Mouse (Mus musculus): ENCODE measurements around the gene Trim62. TPM values are rescaled to one million over a fixed set of nuclear protein-coding genes. Genes with fewer than 3 reads are reported as not detected.

Trim62 gene
- polyA plus RNA-seq, 1 experiment from 2014 or later = 4.3 TPM

- no peaks in the 10 kb centered on the region for H3K9me3 ChIP-seq (ENCODE audit: control insufficient read depth, low read length)
- H3K9ac ChIP-seq (ENCODE audit: low read depth, low read length) = no peak overlapping the region
- no peak overlapping the region for H3K27ac ChIP-seq (ENCODE audit: low read depth, low read length)
- H3K4me2 ChIP-seq = no peak overlapping the region
- DNase-seq (ENCODE audit: low spot score) (no peak), ATAC-seq (replicated peaks; ENCODE audit: low FRiP score) (no peak)
- H3K36me3 ChIP-seq (ENCODE audit: control insufficient read depth, insufficient read depth, low read length) = no peaks in the 10 kb centered on the region
- H3K4me3 ChIP-seq (ENCODE audit: low read depth, low read length) = no peak overlapping the region
- peaks cover 41% of the 10 kb centered on the region for H3K27me3 ChIP-seq (replicated peaks; ENCODE audit: control insufficient read depth, insufficient read depth, low read length)
- no peaks in the 10 kb centered on the region for H3K4me1 ChIP-seq (replicated peaks; ENCODE audit: control insufficient read depth, insufficient read depth, low read length)
- 18% methylated on average over 6 of the region's 6 CpGs for WGBS
Measured at GRCm38 (mm10) chr4:128877520-128877919, 5.9 kb upstream of the Trim62 start.

DNA sequence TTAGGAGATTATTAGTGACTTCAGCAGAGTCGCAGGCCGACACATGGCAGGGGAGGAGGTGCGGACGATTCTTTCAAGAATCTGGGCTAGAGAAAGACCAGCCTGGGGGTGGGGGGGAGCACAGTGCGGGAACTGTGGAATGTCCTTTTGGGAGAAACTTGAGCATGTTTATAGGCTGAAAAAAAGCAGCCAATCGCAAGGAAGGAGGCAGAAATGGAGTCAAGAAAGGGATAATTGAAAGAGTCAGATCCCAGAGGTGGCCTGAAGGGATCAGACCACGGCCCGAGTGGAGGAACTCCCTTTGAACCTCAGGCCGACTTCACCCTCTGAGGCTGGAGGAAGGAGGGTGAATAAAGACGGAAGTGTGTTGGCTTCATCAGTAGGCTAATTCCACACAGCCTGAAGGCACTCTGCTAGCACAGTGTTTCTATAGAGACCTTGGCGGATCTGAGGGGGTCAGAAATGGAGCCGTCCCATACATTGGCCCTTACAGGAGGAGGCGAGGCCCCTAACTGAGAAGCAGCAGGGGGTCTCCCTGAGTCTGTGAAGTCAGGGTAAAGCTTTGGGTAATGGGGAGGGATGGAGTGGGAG is 4.4 kb upstream of the Trim62 start:
- ATAC-seq (replicated peaks; ENCODE audit: low FRiP score) = no peak
- Histone ChIP-seq H3K9ac (ENCODE audit: low read depth, low read length) (no peak overlapping the region), H3K4me2 (no peak overlapping the region), H3K27me3 (replicated peaks; ENCODE audit: control insufficient read depth, insufficient read depth, low read length) (peaks cover 55% of the 10 kb centered on the region), H3K9me3 (ENCODE audit: control insufficient read depth, low read length) (no peaks in the 10 kb centered on the region), H3K4me1 (replicated peaks; ENCODE audit: control insufficient read depth, insufficient read depth, low read length) (peaks cover 5% of the 10 kb centered on the region), H3K4me3 (ENCODE audit: low read depth, low read length) (no peak overlapping the region), H3K27ac (ENCODE audit: low read depth, low read length) (no peak overlapping the region), H3K36me3 (ENCODE audit: control insufficient read depth, insufficient read depth, low read length) (no peaks in the 10 kb centered on the region)
- 24% methylated on average over 13 of the region's 13 CpGs for WGBS
- no peak for DNase-seq (ENCODE audit: low spot score)

- DNase-seq (ENCODE audit: low spot score) (peak; percentile 69), ATAC-seq (replicated peaks; ENCODE audit: low FRiP score) (peak; percentile 50)
- Histone ChIP-seq H3K27me3 (replicated peaks; ENCODE audit: control insufficient read depth, insufficient read depth, low read length) (peaks cover 48% of the 10 kb centered on the region), H3K4me2 (peak overlapping the region; percentile 100), H3K9ac (ENCODE audit: low read depth, low read length) (peak overlapping the region; percentile 55), H3K36me3 (ENCODE audit: control insufficient read depth, insufficient read depth, low read length) (no peaks in the 10 kb centered on the region), H3K27ac (ENCODE audit: low read depth, low read length) (no peak overlapping the region), H3K4me1 (replicated peaks; ENCODE audit: control insufficient read depth, insufficient read depth, low read length) (peaks cover 10% of the 10 kb centered on the region), H3K9me3 (ENCODE audit: control insufficient read depth, low read length) (no peaks in the 10 kb centered on the region), H3K4me3 (ENCODE audit: low read depth, low read length) (peak overlapping the region; percentile 69)
- 1% methylated on average over 93 of the region's 94 CpGs for WGBS
Measured at GRCm38 (mm10) chr4:128883801-128884710, 676 bp downstream of the Trim62 start.

GRCm38 (mm10) chr4:128884711-128885095 is 1.3 kb downstream of the Trim62 start:
- no peaks in the 10 kb centered on the region for H3K36me3 ChIP-seq (ENCODE audit: control insufficient read depth, insufficient read depth, low read length)
- peak overlapping the region; percentile 69 for H3K4me3 ChIP-seq (ENCODE audit: low read depth, low read length)
- no peak overlapping the region for H3K27ac ChIP-seq (ENCODE audit: low read depth, low read length)
- WGBS = 50% methylated on average over 5 of the region's 5 CpGs
- DNase-seq (ENCODE audit: low spot score) (no peak), ATAC-seq (replicated peaks; ENCODE audit: low FRiP score) (0 out of 2 replicates have a peak, but pooled peaks have one; percentile 16)
- H3K4me1 ChIP-seq (replicated peaks; ENCODE audit: control insufficient read depth, insufficient read depth, low read length) = peaks cover 10% of the 10 kb centered on the region
- H3K9me3 ChIP-seq (ENCODE audit: control insufficient read depth, low read length) = no peaks in the 10 kb centered on the region
- peak overlapping the region; percentile 100 for H3K4me2 ChIP-seq
- H3K27me3 ChIP-seq (replicated peaks; ENCODE audit: control insufficient read depth, insufficient read depth, low read length) = peaks cover 46% of the 10 kb centered on the region
- no peak overlapping the region for H3K9ac ChIP-seq (ENCODE audit: low read depth, low read length)

DNA sequence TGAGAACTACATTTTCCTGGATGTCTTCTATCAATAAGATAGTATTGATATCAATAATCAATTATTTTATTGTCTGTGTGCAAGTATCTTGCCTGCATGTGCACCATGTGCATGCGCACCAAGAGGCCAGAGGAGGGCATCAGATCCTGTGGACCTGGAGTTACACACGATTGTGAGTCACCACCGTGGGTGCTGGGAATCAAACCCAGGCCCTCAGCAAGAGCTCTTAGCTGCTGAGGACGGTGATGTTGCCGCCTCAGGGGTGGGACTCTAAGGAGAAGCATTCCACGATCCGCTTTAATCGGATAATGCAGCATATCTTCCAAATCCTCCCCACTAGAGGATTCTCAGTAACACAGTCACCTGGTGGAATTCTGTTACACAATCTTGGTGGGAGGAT is 2.2 kb downstream of the Trim62 start:
- DNase-seq (ENCODE audit: low spot score) (no peak), ATAC-seq (replicated peaks; ENCODE audit: low FRiP score) (no peak)
- 90% methylated on average over 8 of the region's 8 CpGs for WGBS
- H3K27me3 ChIP-seq (replicated peaks; ENCODE audit: control insufficient read depth, insufficient read depth, low read length) = peaks cover 46% of the 10 kb centered on the region
- H3K9ac ChIP-seq (ENCODE audit: low read depth, low read length) = no peak overlapping the region
- H3K4me3 ChIP-seq (ENCODE audit: low read depth, low read length) = no peak overlapping the region
- no peaks in the 10 kb centered on the region for H3K36me3 ChIP-seq (ENCODE audit: control insufficient read depth, insufficient read depth, low read length)
- no peaks in the 10 kb centered on the region for H3K9me3 ChIP-seq (ENCODE audit: control insufficient read depth, low read length)
- H3K27ac ChIP-seq (ENCODE audit: low read depth, low read length) = no peak overlapping the region
- peaks cover 10% of the 10 kb centered on the region for H3K4me1 ChIP-seq (replicated peaks; ENCODE audit: control insufficient read depth, insufficient read depth, low read length)
- H3K4me2 ChIP-seq = no peak overlapping the region

GRCm38 (mm10) chr4:128886571-128886970 is 3.2 kb downstream of the Trim62 start:
- ATAC-seq (replicated peaks; ENCODE audit: low FRiP score) = no peak
- Histone ChIP-seq H3K27me3 (replicated peaks; ENCODE audit: control insufficient read depth, insufficient read depth, low read length) (peaks cover 45% of the 10 kb centered on the region), H3K9me3 (ENCODE audit: control insufficient read depth, low read length) (no peaks in the 10 kb centered on the region), H3K9ac (ENCODE audit: low read depth, low read length) (no peak overlapping the region), H3K27ac (ENCODE audit: low read depth, low read length) (no peak overlapping the region), H3K4me1 (replicated peaks; ENCODE audit: control insufficient read depth, insufficient read depth, low read length) (peaks cover 10% of the 10 kb centered on the region), H3K36me3 (ENCODE audit: control insufficient read depth, insufficient read depth, low read length) (no peaks in the 10 kb centered on the region), H3K4me2 (no peak overlapping the region), H3K4me3 (ENCODE audit: low read depth, low read length) (no peak overlapping the region)
- WGBS = 54% methylated on average over 5 of the region's 5 CpGs
- DNase-seq (ENCODE audit: low spot score) = no peak

GRCm38 (mm10) chr4:128887026-128887425 is 3.6 kb downstream of the Trim62 start:
- 73% methylated on average over 10 of the region's 10 CpGs for WGBS
- no peak for ATAC-seq (replicated peaks; ENCODE audit: low FRiP score)
- Histone ChIP-seq H3K9ac (ENCODE audit: low read depth, low read length) (no peak overlapping the region), H3K4me2 (no peak overlapping the region), H3K4me1 (replicated peaks; ENCODE audit: control insufficient read depth, insufficient read depth, low read length) (peaks cover 10% of the 10 kb centered on the region), H3K27me3 (replicated peaks; ENCODE audit: control insufficient read depth, insufficient read depth, low read length) (peaks cover 40% of the 10 kb centered on the region), H3K36me3 (ENCODE audit: control insufficient read depth, insufficient read depth, low read length) (no peaks in the 10 kb centered on the region), H3K27ac (ENCODE audit: low read depth, low read length) (no peak overlapping the region), H3K9me3 (ENCODE audit: control insufficient read depth, low read length) (no peaks in the 10 kb centered on the region), H3K4me3 (ENCODE audit: low read depth, low read length) (no peak overlapping the region)
- DNase-seq (ENCODE audit: low spot score) = no peak

- Histone ChIP-seq H3K9ac (ENCODE audit: low read depth, low read length) (no peak overlapping the region), H3K4me3 (ENCODE audit: low read depth, low read length) (no peak overlapping the region), H3K27ac (ENCODE audit: low read depth, low read length) (no peak overlapping the region), H3K36me3 (ENCODE audit: control insufficient read depth, insufficient read depth, low read length) (no peaks in the 10 kb centered on the region), H3K9me3 (ENCODE audit: control insufficient read depth, low read length) (no peaks in the 10 kb centered on the region), H3K4me1 (replicated peaks; ENCODE audit: control insufficient read depth, insufficient read depth, low read length) (peaks cover 10% of the 10 kb centered on the region), H3K27me3 (replicated peaks; ENCODE audit: control insufficient read depth, insufficient read depth, low read length) (peaks cover 34% of the 10 kb centered on the region), H3K4me2 (no peak overlapping the region)
- DNase-seq (ENCODE audit: low spot score) (no peak), ATAC-seq (replicated peaks; ENCODE audit: low FRiP score) (no peak)
- WGBS = 71% methylated on average over 9 of the region's 9 CpGs
Measured at GRCm38 (mm10) chr4:128887641-128888091, 4.3 kb downstream of the Trim62 start.

All from liver, embryonic 11.5 days (tissue).